Mouse (Mus musculus): ENCODE measurements around the gene Akap2. TPM values are rescaled to one million over a fixed set of nuclear protein-coding genes. Genes with fewer than 3 reads are reported as not detected.

Gene Akap2
- total and polyA plus RNA-seq, 2 experiments from 2014 or later: 11.5 to 37.7 TPM

GRCm38 (mm10) chr4:57801986-57802385, 84.5 kb downstream of the Akap2 start:
- Histone ChIP-seq H3K27ac (no peak overlapping the region), H3K36me3 (ENCODE audit: insufficient read depth, low read length) (no peaks in the 10 kb centered on the region), H3K4me1 (ENCODE audit: insufficient read depth, low read length) (no peaks in the 10 kb centered on the region), H3K4me2 (ENCODE audit: low read depth, low read length) (no peak overlapping the region), H3K27me3 (ENCODE audit: insufficient read depth, low read length) (no peaks in the 10 kb centered on the region), H3K9me3 (ENCODE audit: low read length) (no peaks in the 10 kb centered on the region), H3K4me3 (ENCODE audit: low read length) (no peak overlapping the region), H3K9ac (replicated peaks; ENCODE audit: low read length) (no peak overlapping the region)
- WGBS: 91% methylated on average over 5 of the region's 5 CpGs
- TF ChIP-seq CTCF (IDR thresholded peaks at IDR 0.05; ENCODE audit: low read depth): no peak
- DNase-seq (ENCODE audit: low spot score) (no peak), ATAC-seq (no peak)

GRCm38 (mm10) chr4:57802411-57802810, 85.0 kb downstream of the Akap2 start:
- ATAC-seq: no peak

GRCm38 (mm10) chr4:57804902-57805301, 87.4 kb downstream of the Akap2 start:
- H3K36me3 ChIP-seq (ENCODE audit: insufficient read depth, low read length): no peaks in the 10 kb centered on the region
- H3K4me1 ChIP-seq (ENCODE audit: insufficient read depth, low read length): no peaks in the 10 kb centered on the region
- 82% methylated on average over 6 of the region's 6 CpGs for WGBS
- no peak for TF ChIP-seq CTCF (IDR thresholded peaks at IDR 0.05; ENCODE audit: low read depth)
- ATAC-seq: no peak
- H3K9me3 ChIP-seq (ENCODE audit: low read length): no peaks in the 10 kb centered on the region
- no peak for DNase-seq (ENCODE audit: low spot score)
- no peak overlapping the region for H3K27ac ChIP-seq
- no peak overlapping the region for H3K4me3 ChIP-seq (ENCODE audit: low read length)
- no peak overlapping the region for H3K4me2 ChIP-seq (ENCODE audit: low read depth, low read length)
- H3K9ac ChIP-seq (replicated peaks; ENCODE audit: low read length): no peak overlapping the region
- H3K27me3 ChIP-seq (ENCODE audit: insufficient read depth, low read length): no peaks in the 10 kb centered on the region

More at GRCm38 (mm10) chr4:57802411-57802810, 85.0 kb downstream of the Akap2 start:
- H3K9me3 ChIP-seq (ENCODE audit: low read length): no peaks in the 10 kb centered on the region
- no peak overlapping the region for H3K4me2 ChIP-seq (ENCODE audit: low read depth, low read length)
- H3K27me3 ChIP-seq (ENCODE audit: insufficient read depth, low read length): no peaks in the 10 kb centered on the region
- H3K36me3 ChIP-seq (ENCODE audit: insufficient read depth, low read length): no peaks in the 10 kb centered on the region
- 82% methylated on average over 3 of the region's 3 CpGs for whole genome bisulfite sequencing
- TF ChIP-seq CTCF (IDR thresholded peaks at IDR 0.05; ENCODE audit: low read depth): no peak
- H3K27ac ChIP-seq: no peak overlapping the region
- H3K9ac ChIP-seq (replicated peaks; ENCODE audit: low read length): no peak overlapping the region
- no peak for DNase-seq (ENCODE audit: low spot score)
- no peak overlapping the region for H3K4me3 ChIP-seq (ENCODE audit: low read length)
- no peaks in the 10 kb centered on the region for H3K4me1 ChIP-seq (ENCODE audit: insufficient read depth, low read length)

- Histone ChIP-seq H3K4me1 (ENCODE audit: insufficient read depth, low read length) (no peaks in the 10 kb centered on the region), H3K27me3 (ENCODE audit: insufficient read depth, low read length) (no peaks in the 10 kb centered on the region), H3K4me2 (ENCODE audit: low read depth, low read length) (no peak overlapping the region), H3K4me3 (ENCODE audit: low read length) (no peak overlapping the region), H3K27ac (no peak overlapping the region), H3K9me3 (ENCODE audit: low read length) (no peaks in the 10 kb centered on the region), H3K9ac (replicated peaks; ENCODE audit: low read length) (no peak overlapping the region), H3K36me3 (ENCODE audit: insufficient read depth, low read length) (no peaks in the 10 kb centered on the region)
- TF ChIP-seq CTCF (IDR thresholded peaks at IDR 0.05; ENCODE audit: low read depth): no peak
- DNase-seq (ENCODE audit: low spot score) (no peak), ATAC-seq (no peak)
- WGBS: 84% methylated on average over 4 of the region's 4 CpGs
Measured at GRCm38 (mm10) chr4:57809449-57809848, 92.0 kb downstream of the Akap2 start.

GRCm38 (mm10) chr4:57812075-57812474, 94.6 kb downstream of the Akap2 start:
- Histone ChIP-seq H3K4me1 (ENCODE audit: insufficient read depth, low read length) (no peaks in the 10 kb centered on the region), H3K4me2 (ENCODE audit: low read depth, low read length) (no peak overlapping the region), H3K27ac (no peak overlapping the region), H3K27me3 (ENCODE audit: insufficient read depth, low read length) (no peaks in the 10 kb centered on the region), H3K9me3 (ENCODE audit: low read length) (no peaks in the 10 kb centered on the region), H3K9ac (replicated peaks; ENCODE audit: low read length) (no peak overlapping the region), H3K4me3 (ENCODE audit: low read length) (no peak overlapping the region), H3K36me3 (ENCODE audit: insufficient read depth, low read length) (no peaks in the 10 kb centered on the region)
- ATAC-seq (no peak), DNase-seq (ENCODE audit: low spot score) (no peak)
- WGBS: 63% methylated on average over 1 of the region's 1 CpGs
- TF ChIP-seq CTCF (IDR thresholded peaks at IDR 0.05; ENCODE audit: low read depth): no peak

GRCm38 (mm10) chr4:57812916-57813575, 95.6 kb downstream of the Akap2 start:
- no peak overlapping the region for H3K27ac ChIP-seq
- TF ChIP-seq CTCF (IDR thresholded peaks at IDR 0.05; ENCODE audit: low read depth): no peak
- H3K4me2 ChIP-seq (ENCODE audit: low read depth, low read length): no peak overlapping the region
- ATAC-seq (no peak), DNase-seq (ENCODE audit: low spot score) (no peak)
- H3K9me3 ChIP-seq (ENCODE audit: low read length): no peaks in the 10 kb centered on the region
- H3K9ac ChIP-seq (replicated peaks; ENCODE audit: low read length): no peak overlapping the region
- H3K4me1 ChIP-seq (ENCODE audit: insufficient read depth, low read length): no peaks in the 10 kb centered on the region
- no peak overlapping the region for H3K4me3 ChIP-seq (ENCODE audit: low read length)
- no peaks in the 10 kb centered on the region for H3K27me3 ChIP-seq (ENCODE audit: insufficient read depth, low read length)
- no peaks in the 10 kb centered on the region for H3K36me3 ChIP-seq (ENCODE audit: insufficient read depth, low read length)
- WGBS: 47% methylated on average over 7 of the region's 7 CpGs

GRCm38 (mm10) chr4:57813576-57813945, 96.1 kb downstream of the Akap2 start:
- Histone ChIP-seq H3K9me3 (ENCODE audit: low read length) (no peaks in the 10 kb centered on the region), H3K9ac (replicated peaks; ENCODE audit: low read length) (no peak overlapping the region), H3K4me3 (ENCODE audit: low read length) (no peak overlapping the region), H3K4me2 (ENCODE audit: low read depth, low read length) (no peak overlapping the region), H3K4me1 (ENCODE audit: insufficient read depth, low read length) (no peaks in the 10 kb centered on the region), H3K27me3 (ENCODE audit: insufficient read depth, low read length) (no peaks in the 10 kb centered on the region), H3K36me3 (ENCODE audit: insufficient read depth, low read length) (no peaks in the 10 kb centered on the region), H3K27ac (no peak overlapping the region)
- DNase-seq (ENCODE audit: low spot score) (no peak), ATAC-seq (no peak)
- WGBS: 86% methylated on average over 4 of the region's 4 CpGs
- TF ChIP-seq CTCF (IDR thresholded peaks at IDR 0.05; ENCODE audit: low read depth): no peak

Data from hindbrain, postnatal 0 days (tissue).